Mouse (Mus musculus): ENCODE measurements around the gene Porcn.

The Porcn gene

DNA sequence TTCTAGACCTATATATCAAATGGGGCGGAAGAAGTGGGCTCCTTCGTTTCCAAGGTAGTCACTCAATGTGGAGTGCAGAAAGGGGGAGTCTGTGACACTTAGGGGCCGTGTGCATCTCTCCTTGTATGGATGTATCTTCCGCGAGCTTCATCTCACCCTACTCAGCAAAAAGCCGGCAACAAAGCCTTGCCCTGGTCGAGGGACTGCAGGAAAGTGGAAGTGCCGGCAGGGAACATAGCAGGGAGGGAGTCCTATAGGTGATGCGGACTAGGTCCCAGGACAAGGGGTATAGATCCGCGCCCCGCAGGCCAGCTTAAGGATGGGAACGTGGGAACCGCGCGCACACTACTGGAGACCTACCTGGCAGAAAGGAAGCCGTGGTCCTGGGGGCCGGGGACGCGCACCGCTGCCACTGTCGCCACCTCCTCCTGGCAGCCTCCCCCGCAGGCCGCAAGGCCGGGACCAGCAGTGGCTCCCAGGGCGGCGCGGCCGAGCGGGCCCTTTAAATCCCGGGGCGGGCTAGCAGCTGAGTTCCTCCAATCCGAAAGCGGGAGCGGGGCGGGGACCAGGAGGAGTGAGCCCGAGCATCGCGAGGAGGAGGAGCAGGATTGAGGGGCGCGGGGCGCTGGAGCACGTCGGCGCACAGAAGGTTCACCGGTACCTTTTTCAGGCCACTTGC is at the start of gene Porcn:
Gene Porcn, minus strand, starts transcription at position 511 of the 679 bp plus-strand sequence.
- DNase-seq: peak in 1 of 2 experiments; percentile 2

DNA sequence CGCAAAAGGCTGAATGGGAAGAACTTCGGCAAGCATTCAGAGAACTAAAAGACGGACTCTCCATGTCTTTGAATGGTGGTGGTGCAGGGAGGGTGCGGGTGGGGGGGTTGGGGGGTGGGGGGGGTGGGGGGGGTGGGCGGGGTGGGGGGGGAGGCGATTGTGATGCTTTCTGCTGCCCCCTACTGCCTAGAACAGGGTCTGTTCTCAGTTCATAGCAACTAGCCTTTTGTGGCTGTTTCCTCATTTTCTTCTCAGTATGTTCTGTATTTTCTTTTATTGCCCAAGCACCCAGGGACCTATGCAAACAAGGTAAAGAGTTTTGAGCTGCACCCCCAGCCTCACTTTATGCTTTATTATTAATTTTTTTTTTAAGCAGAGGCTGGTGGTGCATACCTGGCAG is 49.5 kb upstream of the Porcn start:
- DNase-seq: peak; percentile 7 to 10

DNA sequence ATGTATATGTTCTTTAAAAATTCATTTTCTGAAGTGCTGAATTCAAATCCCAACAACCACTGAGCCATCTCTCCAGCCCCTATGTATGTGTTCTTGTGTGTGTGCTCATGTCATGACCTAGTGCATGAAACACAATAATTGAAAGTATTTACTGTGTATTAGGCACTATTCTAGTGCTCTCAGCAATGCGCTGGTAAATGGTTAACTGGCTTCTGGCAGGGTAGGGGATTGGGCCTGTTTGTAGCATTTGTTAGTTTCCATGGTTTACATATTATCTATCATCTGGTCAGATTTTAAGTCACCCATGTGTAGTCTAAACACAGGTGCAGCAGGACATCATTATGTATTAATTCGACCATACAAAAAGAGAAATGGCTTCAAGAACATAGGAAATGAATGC is 47.4 kb upstream of the Porcn start:
- DNase-seq: no peak

DNA sequence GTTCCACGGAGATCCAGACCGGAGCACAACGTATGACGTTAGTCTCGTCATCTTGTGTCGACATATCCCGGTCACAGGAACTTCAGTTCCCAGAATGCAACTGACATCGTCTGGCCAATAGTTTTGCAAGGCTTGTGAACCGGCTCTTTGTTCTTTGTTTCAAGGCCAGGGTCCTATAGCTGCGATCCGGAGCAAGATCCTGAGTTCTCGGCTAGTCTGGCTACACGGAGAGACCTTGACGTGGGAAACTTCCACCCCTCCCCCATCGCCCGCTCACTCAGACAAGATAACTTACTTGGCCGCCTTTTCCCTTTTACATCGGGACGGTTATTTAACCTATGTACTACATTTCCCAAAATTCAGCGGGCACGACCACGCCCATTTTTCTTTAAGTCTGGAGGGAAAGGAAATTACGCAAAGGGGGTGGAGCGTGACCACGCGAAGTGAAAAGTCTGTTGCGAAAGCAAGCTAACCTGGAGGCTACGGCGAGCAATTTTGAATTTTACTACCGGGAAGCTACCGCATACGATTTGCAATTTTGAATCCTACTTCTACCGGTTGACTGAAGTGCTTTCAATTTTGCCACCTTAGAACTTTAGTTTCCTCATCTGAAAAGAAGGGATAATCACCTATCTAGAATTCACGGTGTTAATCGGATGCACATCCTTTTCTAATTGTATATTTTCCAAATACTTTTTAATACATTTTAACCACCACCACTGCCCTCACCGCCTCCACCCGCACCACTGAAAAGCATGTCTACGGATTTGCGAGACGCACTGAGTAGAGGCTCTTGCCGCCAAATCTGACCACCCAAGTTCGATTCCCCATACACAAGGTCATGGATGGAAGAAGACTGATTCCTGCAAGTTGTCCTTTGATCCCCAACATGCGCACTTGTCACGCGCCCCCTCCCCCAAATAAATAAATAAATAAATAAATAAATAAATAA is 46.3 kb upstream of the Porcn start, which contains the start of gene Ftsj1:
Gene Ftsj1, minus strand, starts transcription at position 73 of the 952 bp plus-strand sequence.
- DNase-seq: peak; percentile 82 to 85

GRCm38 (mm10) chrX:8251789-8252333 is 45.5 kb upstream of the Porcn start:
- no peak for DNase-seq

GRCm38 (mm10) chrX:8248542-8249120 is 42.3 kb upstream of the Porcn start:
- DNase-seq: no peak

- no peak for DNase-seq
Observed at GRCm38 (mm10) chrX:8247680-8248079, 41.4 kb upstream of the Porcn start.

DNA sequence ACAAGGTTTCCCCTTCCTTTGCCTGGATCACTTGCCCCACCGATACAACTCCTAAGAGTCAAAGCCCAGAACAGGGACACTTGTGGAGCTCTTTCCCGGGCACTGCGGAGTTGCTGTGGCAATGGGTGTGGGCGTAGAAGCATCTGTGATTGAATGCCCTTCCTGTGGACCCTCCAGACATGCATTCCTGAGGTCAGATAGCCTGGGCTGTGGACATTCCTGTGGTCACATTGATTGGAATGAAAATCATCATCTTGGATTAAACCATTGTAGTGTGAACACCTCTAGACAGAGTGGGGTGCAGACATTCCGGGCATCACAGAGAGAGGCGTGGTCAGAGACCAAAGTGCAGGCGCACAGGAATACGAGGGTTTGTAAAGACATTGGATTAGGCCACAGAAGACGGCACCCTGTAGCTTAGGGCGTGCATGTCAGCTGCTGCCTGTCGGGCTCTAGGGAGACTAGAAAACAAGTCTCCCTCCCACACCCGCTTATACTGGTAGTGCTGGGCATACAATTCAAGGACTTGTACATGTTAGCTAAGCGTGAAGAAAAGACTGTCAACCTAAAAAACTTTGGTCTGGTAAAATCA is 32.6 kb upstream of the Porcn start:
- DNase-seq: no peak

DNA sequence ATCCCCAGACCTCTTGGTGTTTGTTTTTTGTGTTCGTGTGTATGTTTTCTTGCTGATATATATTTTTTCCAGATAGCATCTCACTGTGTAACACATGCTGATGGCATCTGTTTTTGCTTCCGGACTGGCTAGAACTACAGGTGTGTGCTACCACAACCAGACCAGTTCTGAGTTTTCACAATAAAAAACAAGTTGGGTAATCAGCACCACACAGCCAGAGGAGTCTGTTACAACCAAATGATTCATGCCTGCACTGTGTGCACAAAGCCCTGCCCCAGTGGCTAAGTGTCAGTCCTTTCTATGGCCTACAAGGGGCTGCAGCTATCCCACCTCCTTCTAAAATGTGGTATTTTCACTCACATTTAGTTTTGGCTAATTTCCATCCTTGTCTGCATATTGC is 30.4 kb upstream of the Porcn start:
- no peak for DNase-seq

DNA sequence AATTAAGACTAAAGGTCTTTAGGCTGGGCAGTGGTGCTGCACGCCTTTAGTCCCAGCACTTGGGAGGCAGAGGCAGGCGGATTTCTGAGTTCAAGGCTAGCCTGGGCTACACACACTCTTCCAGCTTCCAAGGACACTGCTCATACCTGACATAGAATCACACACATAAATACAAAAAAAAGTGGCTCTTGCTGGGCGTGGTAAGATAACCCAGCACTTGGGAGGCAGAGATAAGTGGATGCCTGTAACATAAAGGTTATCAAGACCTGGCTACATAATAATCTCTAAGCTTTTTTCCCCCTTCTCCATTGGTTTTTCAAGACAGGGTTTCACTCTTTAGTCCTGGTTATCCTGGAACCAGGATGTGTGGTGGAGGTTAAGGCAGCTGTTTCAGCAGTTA is 27.3 kb upstream of the Porcn start:
- DNase-seq: no peak

- peak; percentile 11 to 42 for DNase-seq
Observed at GRCm38 (mm10) chrX:8230272-8230671, 23.9 kb upstream of the Porcn start.

- DNase-seq: no peak
Observed at GRCm38 (mm10) chrX:8223473-8223872, 17.1 kb upstream of the Porcn start.

DNA sequence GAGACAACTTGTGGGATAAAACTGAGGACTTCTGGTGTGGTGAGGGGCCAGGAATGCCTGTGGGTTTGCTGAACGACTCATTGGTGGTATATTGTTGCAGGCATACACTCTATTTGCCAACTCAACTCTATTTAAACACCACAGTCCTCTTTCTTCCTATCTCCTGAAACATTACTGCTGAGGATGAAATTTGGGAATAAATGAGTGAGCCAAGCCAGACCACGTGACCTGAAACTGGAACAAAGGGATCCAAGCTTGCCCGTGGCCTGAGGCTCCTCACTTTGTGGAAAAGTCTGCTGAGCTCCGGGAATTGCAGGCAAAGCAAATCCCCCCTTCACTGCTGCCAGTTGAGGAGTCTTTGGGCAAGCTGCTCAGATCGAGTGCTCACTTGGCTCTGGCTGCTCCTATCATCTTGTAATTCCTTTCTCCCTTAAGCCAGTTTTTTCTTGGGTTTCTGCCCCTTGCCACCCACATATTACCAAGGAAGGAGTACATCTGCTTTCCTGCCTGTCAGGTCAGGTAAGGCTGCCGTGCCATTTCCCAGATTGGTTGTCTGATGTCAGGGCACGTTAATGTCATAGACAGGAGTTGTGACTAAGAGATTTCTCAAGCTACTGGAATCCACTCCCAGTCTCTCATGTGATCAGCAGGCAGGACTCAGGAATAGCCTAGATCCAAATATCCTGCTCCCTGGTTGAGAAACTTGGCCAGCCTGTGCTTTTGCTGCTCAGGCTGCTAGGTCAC is 16.5 kb upstream of the Porcn start:
- no peak for DNase-seq

- no peak for DNase-seq
Observed at GRCm38 (mm10) chrX:8222296-8222677, 16.0 kb upstream of the Porcn start.

- no peak for DNase-seq
Observed at GRCm38 (mm10) chrX:8219651-8220050, 13.3 kb upstream of the Porcn start.

DNA sequence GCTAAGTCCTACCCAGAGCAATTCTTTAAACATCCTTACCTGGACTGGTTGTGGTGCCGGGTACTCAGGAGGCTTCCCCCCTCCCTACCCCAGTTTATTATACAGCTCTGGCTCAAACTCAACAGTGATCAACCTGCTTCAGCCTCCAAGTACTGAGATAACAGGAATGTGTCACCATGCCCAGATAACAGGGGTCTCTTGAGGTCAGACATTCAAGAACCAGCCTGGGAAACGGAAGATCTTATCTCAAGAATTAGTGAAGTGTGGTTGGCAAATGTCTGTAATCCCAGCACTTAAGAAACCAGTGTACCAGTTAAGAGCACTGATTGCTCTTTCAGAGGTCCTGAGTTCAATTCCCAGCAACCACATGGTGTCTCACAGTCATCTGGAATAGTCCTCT is 11.8 kb upstream of the Porcn start:
- no peak for DNase-seq

DNA sequence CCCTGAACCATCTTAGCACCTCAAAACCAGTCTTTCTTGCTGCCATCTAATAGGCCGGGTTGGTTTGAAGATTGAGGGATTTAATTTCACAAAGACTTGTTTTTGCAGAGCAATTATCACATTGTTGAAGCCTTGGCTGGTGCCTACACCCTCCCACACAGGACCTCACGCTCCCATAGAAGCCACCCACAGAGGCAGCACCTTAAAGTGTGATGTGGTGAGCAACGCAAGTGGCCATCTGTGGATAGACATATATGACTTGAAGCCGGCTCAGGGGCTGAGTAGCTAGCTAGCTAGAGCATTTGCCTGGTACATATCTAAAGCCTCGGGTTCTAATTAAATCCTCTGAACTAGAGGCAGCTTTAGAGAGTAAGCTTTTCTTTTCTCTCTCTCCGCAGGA is 11.1 kb upstream of the Porcn start:
- no peak for DNase-seq

DNA sequence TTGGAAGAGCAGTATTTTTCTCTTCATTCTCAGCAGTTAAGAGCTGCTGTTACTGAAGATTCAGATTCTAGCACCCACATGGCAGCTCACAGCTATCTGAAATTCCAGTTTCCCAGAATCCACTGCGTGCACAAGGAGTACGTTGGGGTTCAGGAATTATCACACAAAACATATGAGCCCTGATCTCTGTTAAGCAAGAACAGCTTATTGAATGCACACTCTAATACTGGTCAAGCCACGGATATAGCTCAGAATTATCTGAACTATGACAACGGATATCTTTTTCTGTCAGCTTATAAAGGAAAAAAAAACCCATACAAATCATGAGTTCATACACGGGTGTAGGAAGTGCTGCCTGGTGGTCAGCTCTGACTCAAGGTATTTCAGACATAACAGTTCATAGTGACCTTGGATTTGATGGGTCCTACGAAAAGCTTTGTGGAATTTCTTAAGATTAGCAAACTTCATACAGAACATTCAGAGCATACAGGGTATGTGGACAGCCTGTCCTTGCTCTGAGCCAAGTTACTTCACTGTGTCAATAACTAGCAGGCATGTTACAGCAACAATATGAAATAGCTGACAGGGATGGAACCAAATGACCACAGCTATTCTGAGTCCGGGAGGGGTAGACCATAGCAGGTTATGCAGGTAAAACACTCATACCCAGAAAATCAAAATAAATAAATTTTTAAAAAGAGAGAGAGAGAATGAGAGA is 5.3 kb upstream of the Porcn start:
- DNase-seq: no peak

DNA sequence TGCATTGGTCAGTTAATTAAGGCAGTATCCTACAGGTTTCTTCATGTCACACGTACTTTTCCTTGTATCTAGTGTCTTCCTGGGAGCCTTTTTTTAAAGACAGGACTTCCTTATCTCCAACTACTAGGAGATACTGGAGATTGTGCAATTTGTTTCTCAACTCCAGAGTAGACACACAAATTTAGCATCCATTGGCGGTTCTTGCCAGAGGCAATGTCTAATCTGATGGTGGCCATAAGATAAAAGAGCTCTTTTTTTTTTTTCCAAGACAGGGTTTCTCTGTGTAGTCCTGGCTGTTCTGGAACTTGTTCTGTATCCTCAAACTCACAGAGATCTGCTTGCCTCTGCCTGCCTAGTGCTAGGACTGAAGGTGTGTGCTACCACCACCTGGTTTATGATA is 3.4 kb upstream of the Porcn start:
- no peak for DNase-seq

DNA sequence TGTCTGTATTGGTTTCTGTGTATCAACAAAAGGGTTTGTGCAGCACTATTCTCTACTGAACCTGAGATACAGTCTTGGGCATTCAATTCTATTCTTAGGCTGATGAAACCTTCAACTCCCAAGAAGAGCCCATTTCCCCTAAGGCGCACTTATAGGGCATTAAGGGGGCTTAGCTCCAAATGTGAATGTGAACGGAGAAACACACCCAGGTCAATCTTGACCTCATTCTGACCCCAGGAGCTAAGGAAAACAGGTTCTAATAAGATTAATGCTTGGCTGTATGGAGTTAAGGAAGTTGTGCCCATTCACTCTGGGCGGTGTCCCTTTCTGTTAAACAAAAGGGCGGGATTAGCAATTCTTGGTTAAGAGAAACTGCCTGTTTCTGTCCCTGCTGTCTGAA is 899 bp upstream of the Porcn start:
- DNase-seq: no peak

DNA sequence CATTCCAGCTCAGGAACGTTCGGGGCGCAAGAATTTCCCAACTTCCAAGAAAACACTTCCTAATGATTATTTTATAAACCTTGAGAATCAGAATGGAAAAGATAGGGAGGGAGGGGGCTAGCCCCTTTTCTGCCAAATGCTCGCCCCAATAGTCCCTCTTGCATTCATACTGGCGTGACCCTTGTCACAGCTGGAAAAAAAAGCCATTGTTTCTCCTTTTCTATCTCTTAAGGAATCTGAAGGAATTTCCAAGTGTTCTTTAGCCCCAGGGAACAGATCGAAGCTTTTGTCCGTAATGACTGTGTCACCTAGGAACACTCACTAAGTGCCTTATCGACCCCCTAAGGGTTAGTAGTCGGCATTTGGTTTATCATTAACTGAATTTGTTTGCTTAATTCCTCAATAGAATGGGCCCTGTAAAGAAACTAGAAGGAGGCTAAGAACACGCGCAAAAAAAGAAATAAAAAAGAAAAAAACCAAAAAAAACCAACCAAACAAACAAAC is 421 bp upstream of the Porcn start:
- DNase-seq: no peak

Data from B cell, adult 2 months (primary cell).